Mouse (Mus musculus): Measurements from ENCODE around the gene Rps6kb2.

DNA sequence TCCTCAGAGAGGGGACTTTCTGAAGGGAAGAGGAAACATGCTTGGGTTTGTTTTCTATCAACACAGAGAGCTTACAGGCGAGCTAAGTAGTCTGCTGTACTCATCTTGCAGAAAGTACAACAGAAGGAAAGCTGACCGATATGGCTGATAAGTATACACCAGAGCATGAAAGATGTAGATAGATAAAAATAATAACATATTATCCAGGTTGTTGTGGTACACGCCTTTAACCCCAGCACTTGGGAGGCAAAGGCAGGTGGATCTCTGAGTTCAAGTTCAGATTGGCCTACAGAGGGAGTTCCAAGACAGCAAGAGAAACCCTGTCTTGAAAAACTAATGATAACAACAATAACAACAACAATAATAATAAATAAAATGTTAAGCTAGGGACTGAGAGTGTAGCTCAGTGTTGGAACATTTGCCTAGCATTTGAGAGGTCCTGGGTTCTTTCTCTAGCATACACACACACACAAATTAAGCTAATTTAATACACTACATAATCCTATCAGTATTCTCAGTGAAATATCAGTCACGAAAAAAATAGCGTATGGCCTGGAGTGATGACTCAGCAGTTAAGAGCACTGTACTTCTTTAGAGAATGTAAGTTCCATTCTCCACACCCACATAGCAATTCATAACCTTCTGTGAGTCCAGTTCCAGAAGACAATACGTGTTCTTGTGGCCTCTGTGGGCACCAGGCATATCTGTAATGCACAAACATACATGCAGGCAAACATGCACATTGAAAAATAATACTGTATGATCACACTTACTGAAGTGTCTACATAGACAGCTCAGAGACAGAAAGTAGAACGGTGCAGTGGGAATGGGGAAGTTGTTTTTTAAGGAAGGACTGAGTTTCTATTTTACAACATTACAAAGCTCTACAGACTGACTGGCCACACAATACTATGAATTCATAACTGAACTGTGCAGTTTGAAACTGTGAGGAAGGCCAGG lies 40.5 kb downstream of the Rps6kb2 start:
- no peak for TF ChIP-seq CTCF (IDR thresholded peaks at IDR 0.05; ENCODE audit: extremely low read depth, insufficient read depth, low read length)
- TF ChIP-seq POLR2A (IDR thresholded peaks at IDR 0.05; ENCODE audit: extremely low read depth, insufficient read depth, low read length) = no peak
